Mouse (Mus musculus) thymus, adult 2 months (tissue): ENCODE measurements around the gene Adat2.

Experiments
- CTCF ChIP-seq: fragments of 200-500 bp; IDR thresholded peaks from 2 replicates; pipeline ENCODE4 v1.5.1; 2012; ENCODE audit warnings: mild to moderate bottlenecking, control low read depth, low read length, moderate library complexity, borderline replicate concordance; ENCODE audit not compliant: control insufficient read depth, poor library complexity, insufficient read depth; ENCODE audit errors: extremely low read depth
- POLR2A ChIP-seq: fragments of 200-500 bp; IDR thresholded peaks from 2 replicates; pipeline ENCODE4 v1.6.1; 2012; ENCODE audit warnings: mild to moderate bottlenecking, low read length, control low read depth, moderate library complexity; ENCODE audit not compliant: control insufficient read depth, poor library complexity, insufficient read depth; ENCODE audit errors: extremely low read depth

DNA sequence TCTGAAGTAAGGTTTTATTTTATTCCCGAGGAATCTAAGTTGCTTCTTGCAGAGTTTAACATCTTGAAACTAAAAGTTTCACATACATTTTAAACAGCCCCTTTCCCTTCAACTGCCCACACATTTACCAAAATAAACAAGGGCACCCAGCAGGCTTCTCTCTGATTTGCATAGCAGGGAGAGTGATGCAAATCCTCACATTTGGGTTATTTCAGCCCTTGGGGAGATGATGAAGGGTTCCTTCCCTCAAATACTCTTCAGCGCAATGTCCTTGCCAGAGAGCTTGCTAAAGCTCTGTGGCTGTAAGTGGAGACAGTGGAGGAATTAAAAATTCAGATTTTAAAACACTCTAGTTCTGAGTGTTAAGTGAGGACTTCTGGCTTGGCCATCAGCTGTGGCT is 35.2 kb downstream of the Adat2 start:
- TF ChIP-seq CTCF (no peak), POLR2A (no peak)
